Mouse (Mus musculus) retina, adult 2 months (tissue): ENCODE results near the gene Rbfox3.

Experiments
- DNase-seq: peaks from one replicate; pipeline ENCODE4 v3.0.0-alpha.2; 2012; ENCODE audit warnings: low read depth, low spot score

Gene Rbfox3

GRCm38 (mm10) chr11:118911307-118912070 lies at the start of gene Rbfox3:
Gene Rbfox3, minus strand, starts transcription at chr11:118911597.
- DNase-seq = no peak

GRCm38 (mm10) chr11:118960649-118961048 lies 49.3 kb upstream of the Rbfox3 start:
- DNase-seq = no peak

- no peak for DNase-seq
Observed at GRCm38 (mm10) chr11:118957070-118957471, 45.7 kb upstream of the Rbfox3 start.

DNA sequence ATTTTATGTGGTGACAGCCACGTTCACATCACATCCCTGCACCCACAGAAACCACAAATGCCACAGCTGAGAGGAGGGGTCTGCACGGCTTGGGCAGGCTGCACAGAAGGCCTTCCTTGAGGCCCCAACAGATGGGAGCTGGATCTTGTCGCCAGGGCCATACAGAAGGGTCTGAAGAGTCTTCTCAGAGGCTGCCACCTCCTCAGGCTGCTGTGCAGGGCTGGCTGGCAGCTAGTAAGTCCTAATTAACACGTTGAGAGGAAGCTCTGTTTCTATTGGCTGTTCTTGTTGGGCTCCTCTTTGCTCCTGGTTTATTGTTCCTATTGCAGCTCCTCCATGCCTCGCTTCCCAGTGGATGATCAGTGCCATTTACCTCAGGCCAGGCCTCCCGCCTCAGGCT lies 43.6 kb upstream of the Rbfox3 start:
- DNase-seq = no peak

- no peak for DNase-seq
Observed at GRCm38 (mm10) chr11:118945868-118946267, 34.5 kb upstream of the Rbfox3 start.

GRCm38 (mm10) chr11:118941268-118941667 lies 29.9 kb upstream of the Rbfox3 start:
- DNase-seq = no peak

DNA sequence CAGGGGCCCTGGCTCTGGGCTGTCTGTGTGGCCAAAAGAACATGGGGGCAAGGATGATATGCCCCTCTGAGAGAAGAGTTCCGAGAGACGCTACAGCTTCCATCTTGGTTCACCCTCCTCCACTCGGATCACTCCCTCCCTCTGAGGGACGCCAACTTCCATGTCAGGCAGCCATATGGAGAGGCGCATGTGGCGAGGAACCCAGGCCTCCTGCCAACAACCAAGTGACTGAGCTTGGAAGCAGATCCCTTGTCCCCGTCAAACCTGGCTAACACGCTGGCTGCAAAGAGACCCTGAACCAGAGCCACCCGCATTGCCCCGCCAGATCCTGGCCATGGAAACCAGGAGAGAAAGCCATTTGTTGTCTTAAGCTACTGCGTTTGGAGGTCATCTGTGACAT lies 29.1 kb upstream of the Rbfox3 start:
- no peak for DNase-seq

GRCm38 (mm10) chr11:118939731-118940130 lies 28.3 kb upstream of the Rbfox3 start:
- no peak for DNase-seq

GRCm38 (mm10) chr11:118934925-118935324 lies 23.5 kb upstream of the Rbfox3 start:
- no peak for DNase-seq

DNA sequence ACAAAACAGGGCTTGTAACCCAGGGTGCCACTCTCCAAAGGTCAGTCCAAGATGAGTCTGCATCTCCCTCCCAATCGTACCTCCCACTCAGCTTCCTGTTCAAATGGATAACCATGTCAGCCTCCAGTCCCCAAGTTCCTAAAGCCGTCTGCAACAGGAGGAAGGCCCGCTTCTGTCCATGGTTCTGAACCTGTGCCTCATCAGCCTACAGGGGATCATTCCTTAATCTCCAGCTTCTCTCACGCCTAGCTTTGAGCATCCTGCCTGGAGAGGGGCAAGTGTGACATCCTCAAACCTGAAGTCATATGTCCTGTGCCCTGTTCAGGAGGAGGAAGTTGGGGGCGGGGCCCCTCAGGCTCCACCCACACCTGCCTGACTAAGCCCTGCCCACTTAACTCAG lies 15.7 kb upstream of the Rbfox3 start:
- DNase-seq = no peak

GRCm38 (mm10) chr11:118921852-118922251 lies 10.5 kb upstream of the Rbfox3 start:
- DNase-seq = no peak

GRCm38 (mm10) chr11:118916423-118917030 lies 5.1 kb upstream of the Rbfox3 start:
- DNase-seq = no peak

GRCm38 (mm10) chr11:118915888-118916287 lies 4.5 kb upstream of the Rbfox3 start:
- no peak for DNase-seq

GRCm38 (mm10) chr11:118912686-118913085 lies 1.3 kb upstream of the Rbfox3 start:
- no peak for DNase-seq

DNA sequence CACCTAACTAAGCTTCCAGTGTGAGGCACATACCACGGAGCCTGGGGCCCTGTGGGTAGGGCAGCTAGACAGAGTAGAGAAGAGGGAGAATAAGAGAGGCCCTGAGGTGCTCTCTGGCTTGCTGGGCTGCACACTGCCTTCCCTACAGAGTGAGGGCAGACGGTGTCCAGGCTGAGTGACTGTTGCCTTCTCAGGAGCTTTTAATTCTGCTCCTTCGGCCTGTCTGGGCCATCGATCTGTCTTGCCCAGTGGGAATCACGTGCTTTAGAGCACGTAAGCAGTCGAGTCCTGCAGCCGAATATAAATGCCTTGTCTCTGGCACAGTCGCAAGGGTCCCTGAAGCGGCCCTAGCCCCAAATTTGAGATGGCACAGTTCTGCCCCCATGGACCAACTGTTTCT lies 641 bp downstream of the Rbfox3 start:
- no peak for DNase-seq

DNA sequence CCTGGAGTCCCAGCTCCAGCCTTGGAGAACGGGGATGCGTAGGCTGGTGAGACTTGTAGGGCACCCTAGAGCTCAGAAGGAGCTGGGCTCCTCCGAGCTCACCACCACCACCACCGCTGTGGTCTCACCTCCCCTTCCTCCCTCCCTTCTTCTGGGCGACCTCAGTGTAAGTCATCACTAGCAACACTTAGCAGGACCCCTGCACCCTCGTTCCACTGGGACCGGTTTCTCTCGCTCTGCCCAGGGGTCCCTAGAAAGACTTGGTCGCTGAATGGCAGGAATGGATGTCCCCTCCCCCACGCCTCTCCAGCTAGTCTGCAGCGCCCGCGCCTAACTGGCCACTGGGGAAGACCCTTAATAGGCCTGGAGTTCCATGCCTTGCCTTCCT lies 1.6 kb downstream of the Rbfox3 start:
- DNase-seq = no peak

GRCm38 (mm10) chr11:118908981-118909813 lies 2.2 kb downstream of the Rbfox3 start:
- no peak for DNase-seq

- no peak for DNase-seq
Observed at GRCm38 (mm10) chr11:118908431-118908980, 2.9 kb downstream of the Rbfox3 start.

DNA sequence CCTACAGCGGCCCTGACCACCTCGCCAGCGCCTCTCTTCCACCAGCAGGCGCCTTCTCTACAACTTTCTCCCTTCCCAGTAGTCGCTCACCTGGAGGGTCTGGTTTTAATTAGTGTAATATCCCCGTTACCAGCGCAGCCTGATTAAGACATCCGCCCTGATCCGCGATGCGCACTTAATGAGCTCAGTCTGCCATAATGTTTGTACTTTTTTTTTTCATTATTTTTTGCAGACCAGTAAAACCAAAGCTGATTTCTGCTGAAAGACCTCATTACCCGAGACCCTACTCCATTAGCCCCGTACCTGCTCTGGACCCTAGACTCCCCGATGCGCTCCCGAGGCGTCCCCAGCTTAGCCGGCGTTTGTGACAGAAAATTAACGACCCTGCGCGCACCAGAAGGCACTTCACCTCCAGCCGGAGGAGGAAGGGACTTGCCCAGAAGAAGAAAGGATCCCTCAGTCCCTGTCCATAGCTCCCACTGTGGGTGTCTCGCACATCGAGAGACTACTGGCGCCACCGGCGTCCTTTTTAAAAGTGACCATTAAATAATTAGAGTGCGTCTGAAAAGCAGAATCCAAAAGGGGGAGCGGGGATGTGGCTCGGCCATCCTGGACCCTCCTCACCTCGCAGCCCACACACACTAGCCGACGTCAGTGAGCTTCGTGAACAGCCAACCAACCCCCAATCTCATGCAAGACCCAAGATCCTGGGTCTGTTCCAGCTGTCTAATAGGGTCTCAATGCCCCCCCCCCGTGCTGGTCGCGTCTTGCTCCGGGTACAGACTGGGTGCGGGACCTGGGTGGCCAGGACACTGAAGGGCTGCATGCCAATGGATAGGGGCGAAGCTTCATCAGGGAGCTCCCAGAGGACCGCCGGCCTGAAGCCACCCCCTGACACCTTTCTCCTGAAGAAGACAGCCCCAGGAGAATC lies 3.7 kb downstream of the Rbfox3 start:
- DNase-seq = no peak

- DNase-seq = no peak
Observed at GRCm38 (mm10) chr11:118906824-118907470, 4.5 kb downstream of the Rbfox3 start.
